Mouse (Mus musculus) erythroblast, adult 5-6 weeks (primary cell): ENCODE results near the gene Oprm1. TPM values are rescaled to one million over a fixed set of nuclear protein-coding genes. Genes with fewer than 3 reads are reported as not detected.

ENCODE experiments used
- ATAC-seq: replicated peaks from 2 replicates; pipeline ENCODE4 v1.8.0; 2016; ENCODE audit warnings: moderate number of reproducible peaks, mild to moderate bottlenecking, moderate TSS enrichment, inconsistent platforms; ENCODE audit not compliant: poor library complexity, low FRiP score, severe bottlenecking
- total RNA-seq, 2 experiments: library from RNA; stranded (forward) in 1 of 2; stranded (reverse) in 1 of 2; fragments of 150-400 nt in 1 of 2; fragments of 200-764, 138-1000 nt in 1 of 2; gene quantifications; 2 replicates each; pipeline versions ENCODE4 v1.2.3 to v1.2.4; 2015 to 2017; ENCODE audit warnings: low replicate concordance in 2 of 2

Oprm1 gene
- total RNA-seq, 2 experiments from 2014 or later = not detected

- ATAC-seq = no peak
These were observed 131.4 kb downstream of the Oprm1 start for GRCm38 (mm10) chr10:6889640-6890245.

DNA sequence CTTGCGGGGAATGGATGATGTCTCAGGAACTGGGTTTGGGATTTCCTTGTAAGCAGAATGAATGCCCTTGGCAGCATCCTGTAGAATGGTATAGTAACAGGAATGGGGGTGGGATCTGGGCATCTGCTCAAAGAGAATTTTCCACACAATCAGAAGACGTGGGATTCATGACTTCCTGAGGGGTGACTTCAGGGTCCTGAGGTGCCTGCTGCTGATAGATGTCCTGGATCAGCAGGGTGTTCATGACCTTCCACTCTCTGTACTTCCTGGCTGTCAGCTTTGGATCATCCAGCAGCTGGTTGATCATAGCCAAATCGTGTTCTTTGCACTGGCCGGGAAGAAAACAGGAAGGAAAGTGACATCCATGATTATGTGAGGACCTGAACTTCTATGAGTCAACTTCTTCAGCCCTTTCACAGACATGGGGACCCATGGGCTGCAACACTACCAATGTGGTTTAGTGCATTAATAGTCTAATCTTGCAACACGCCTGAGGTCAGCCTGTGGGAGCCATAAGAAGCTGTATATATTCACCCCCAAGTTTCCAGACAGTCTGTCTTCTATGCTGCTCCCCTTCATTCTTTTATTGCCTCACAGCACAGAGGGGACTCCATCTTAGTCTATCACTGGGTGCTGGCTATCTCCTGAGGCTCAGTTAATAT is 132.2 kb downstream of the Oprm1 start:
- ATAC-seq = no peak

DNA sequence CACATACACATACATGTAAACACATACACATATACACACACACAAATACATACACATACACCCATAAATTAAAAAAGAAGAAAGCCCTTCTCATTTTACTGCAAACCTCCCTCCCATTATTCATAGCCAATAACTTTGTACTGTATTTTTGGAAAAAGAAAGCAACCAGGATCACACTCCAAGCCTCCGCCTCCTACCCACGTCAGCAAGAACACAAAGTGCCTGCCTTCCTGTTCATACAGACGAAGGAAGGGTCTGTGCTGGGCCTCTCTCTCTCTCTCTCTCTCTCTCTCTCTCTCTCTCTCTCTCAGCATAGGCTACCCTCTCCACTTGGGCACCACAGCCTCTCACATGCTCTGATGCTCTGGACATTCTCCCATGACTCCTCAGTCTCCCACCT is 137.5 kb downstream of the Oprm1 start:
- no peak for ATAC-seq

DNA sequence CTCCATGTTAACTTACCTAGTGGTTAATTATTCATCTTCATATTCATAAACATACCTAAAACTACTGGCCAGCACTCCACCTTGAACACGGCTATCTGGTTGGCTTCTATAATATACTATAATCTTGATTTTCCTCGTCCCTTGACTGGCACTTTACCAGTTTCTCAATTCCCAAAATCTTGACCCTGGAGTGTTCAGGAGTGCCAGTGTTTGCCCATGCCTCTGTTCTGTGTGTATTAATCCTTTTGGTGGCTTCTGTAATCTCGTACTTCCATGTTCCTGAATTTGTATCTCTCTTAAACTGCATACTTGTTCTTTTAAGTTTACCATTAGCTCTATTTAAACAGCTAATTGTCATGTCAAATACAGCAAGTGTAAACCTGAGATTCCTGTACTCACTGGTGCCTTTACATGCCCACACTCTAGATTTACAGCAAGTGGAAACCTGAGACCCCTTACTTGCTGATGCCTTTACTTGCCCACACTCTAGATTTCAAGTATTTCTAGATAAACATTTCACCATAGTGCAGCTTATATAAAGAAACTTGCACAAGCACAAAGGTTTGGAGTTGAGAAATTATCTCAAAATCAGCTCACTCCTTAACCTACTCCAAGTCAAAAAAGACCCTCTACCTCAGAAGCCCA is 138.5 kb downstream of the Oprm1 start:
- no peak for ATAC-seq

DNA sequence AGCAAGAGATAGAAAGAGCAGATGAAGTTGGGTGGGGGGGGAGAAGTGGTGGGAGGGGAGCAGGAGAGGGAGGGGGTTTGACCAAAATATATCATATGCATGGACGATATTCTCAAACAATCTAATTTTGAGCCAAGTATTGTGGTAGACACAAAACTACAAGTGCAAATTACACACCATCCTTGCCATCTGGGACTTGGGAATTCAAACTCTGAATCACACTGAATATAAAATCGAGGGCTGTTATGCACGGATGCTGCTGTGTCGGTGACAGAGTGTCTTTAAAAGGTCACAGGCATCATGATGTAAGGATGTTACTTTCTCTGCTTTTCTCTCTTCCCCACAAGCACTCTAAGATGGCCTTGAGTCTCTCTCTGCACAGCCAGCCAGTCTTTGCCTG is 141.8 kb downstream of the Oprm1 start:
- ATAC-seq = no peak

DNA sequence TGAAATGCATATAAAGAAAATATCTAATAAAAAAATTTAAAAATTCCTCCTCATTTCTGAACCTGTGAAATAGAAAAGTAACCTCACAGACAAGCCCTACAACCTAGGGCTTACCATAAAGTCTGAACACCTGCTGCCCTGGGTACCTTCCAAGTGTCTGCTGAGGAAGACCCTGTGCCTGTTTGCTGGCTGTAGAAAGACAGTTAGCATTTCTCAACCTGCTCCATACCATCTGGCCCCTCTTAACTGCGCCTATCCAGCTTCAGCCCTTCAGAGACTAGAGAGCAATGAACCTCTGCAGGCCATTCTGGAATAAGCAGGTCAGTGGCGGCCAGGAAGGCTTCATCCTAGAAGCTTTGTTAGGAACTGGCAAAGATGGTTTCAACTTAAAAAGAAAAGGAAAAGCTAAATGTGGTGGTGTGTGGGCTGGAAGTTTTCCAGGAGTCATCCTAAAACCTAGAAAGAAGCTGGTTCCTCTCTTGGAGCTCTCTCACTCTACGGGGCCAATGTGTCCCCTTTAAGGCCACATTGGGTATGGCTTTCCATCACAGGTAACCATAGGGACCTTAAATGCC is 143.6 kb downstream of the Oprm1 start:
- ATAC-seq = no peak

- ATAC-seq = no peak
These were observed 151.5 kb downstream of the Oprm1 start for GRCm38 (mm10) chr10:6909763-6910162.

DNA sequence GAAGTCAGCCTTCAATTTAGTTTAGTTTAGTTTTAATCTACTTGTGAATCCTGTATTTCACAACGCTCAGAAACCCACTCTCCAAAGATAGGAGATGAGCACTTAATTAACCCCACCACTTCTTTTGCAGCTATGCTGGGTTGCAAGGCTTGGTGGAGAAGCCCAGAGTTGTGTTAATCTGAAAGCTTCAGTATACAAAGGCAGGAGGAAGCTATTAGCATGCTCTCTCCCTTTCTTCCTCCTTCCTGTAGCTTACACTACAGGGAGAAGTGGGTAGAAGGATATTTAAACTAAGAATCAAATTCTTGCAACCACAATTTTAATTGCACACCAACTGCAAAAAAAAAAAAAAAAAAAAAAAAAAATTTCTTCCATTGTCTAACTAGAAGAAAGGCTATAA is 157.7 kb downstream of the Oprm1 start:
- no peak for ATAC-seq

DNA sequence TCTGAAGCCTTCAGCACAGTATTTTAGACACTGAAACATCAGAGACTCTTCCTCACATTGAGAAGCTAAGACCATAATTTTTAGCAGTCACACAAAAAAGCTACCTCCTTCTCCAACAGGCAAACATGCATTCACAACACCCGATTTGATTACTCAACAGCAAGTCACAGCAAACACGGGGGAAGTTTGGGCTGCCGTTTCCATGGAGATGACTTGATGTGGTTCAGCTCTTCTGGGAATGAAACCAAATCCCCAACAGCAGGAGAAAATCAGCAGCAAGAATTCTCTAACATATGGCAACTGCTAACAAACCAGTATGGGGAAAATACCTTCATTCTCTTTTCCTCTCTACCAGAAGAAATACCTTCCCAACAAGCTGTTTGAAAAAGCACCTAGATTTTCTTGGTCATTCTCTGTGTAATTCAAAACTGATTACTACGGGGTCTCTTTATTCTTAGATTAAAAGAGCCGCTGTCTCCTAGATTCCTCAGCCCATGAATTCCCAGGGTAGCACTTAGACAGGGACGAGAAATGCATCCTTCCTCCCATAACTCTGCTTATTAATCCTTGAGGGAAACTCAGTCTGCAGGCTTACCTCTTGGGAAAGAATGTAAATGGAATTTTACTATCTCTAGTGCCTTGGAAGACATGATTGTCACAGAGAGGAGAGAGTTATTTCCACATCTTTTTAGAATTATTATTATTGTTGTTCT is 158.4 kb downstream of the Oprm1 start:
- ATAC-seq = no peak

GRCm38 (mm10) chr10:6926724-6927123 is 168.4 kb downstream of the Oprm1 start:
- no peak for ATAC-seq

GRCm38 (mm10) chr10:6927600-6928223 is 169.4 kb downstream of the Oprm1 start:
- ATAC-seq = no peak

DNA sequence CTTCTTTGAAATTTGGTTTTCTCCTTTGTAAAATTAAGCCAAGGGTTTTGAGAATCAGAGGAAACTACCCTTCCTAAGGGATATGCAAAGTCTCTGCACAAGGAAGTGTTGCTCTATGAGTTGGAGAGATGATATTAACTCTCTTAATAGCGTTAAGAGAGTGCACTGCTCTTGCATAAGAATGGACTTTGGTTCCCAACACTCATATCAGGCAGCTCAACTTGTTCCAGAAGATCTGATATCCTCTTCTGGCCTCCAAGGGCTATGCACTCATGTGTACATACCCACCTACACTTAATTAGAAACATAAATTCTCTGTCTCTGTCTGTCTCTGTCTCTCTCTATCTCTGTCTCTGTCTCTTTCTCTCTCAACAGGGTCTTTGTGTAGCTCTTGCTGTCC is 170.6 kb downstream of the Oprm1 start:
- no peak for ATAC-seq

DNA sequence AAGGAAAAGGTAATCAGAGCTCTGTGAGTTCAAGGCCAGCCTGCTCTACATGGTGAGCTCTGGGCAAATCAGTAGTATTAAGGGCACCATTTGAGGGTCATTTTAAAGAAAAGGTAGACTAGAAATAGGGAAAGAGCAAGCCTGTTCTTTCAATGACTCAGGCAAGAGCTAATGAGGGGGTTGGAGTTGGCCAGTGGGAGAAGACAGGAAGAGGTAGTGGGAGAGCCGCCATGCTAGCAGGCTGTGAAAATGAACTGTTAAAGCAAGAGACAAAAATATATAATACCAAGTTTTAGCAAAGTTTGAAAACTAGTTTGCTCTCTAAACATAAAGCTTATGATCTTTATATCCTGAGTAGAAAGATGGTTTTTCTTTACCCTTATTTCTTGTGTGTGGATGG is 172.1 kb downstream of the Oprm1 start:
- no peak for ATAC-seq

DNA sequence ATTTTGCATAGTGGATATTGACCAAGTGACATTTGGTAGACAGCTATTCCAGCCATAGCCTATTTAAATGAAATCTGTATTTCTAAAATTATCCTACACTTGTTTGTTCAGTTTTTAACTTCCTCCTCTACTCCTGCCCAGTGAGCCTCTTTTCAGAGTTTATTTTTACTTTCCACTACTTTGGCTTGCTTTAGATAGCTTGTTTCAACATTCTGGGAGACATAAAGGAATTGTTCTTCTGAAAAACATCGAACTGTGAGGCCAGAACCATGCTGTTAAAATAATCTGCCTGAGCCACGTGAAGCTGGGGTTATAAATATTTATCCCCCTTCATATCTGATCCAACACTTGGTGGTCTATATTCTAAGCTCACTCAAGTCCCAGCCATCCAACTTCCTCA is 172.6 kb downstream of the Oprm1 start:
- ATAC-seq = no peak

GRCm38 (mm10) chr10:6934776-6935175 is 176.5 kb downstream of the Oprm1 start:
- ATAC-seq = no peak

DNA sequence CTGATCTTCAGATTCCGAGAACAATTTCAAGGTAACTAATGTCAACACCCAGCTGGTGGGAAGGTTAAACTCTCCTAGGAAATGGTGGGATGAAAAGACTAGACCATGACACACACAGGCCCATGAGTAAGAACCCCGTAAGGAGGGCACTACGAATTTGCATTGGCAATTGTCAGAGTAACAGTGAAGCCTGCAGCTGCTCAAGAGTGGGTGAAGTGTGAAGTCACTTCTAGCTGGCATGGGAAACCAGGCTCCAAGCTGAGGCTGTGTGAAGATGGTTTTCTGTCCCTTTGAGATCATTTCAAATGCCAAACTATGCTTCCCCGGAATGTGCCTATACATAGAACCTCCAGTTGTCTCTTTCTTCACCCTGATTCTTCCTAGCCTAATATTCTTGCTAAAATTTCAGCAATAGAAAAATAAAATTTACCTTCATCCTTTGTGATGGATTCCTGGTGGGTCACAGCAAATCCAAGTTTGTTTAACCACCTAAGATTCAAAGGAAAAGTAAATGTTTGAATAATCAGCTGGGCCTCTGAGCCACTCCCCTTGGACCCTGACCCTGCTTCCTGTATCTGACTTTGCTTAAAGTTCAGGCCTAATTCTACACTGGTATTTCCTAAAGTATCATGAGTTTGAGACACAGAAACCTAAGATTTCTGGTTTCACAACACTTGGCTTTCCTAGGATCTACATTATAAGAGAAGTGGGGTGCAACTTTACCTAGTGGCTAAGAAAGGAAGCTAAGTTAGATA is 178.5 kb downstream of the Oprm1 start:
- ATAC-seq = no peak

DNA sequence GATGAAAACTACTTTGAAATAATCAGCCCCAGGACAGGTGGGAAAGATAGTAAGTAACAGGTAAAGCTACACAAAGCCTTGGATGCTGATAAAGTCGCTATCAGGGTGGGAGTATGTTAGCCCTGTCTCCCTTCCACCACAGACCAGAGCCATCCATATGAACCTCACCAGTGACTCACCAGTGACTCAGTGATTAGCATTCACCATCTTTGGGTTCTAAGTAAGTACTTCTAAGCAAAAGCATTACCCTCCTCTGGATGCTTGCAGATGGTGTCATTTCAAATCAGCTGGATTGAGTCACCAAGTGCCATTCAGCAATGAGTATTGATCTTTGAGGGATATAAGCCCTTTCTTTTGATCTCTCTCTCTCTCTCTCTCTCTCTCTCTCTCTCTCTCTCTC is 194.8 kb downstream of the Oprm1 start:
- no peak for ATAC-seq

DNA sequence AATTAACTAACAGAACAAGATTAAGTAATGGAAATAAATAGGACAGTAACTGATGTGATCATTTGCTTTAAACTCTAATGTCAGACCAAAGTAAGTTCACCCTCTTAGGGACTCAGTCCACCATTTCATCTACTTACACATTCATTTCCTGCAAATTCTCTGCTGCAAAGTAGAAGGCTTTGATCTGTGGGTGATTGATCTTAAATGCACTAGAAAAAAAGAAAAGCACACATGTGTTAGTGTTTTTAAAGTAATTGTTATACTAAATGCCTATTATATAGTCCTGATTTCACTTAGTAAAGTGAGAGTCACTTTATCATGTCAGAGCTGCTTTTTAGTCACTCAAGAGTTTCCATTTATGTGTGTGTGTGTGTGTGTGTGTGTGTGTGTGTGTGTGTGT is 196.2 kb downstream of the Oprm1 start:
- no peak for ATAC-seq

- no peak for ATAC-seq
These were observed 198.1 kb downstream of the Oprm1 start for GRCm38 (mm10) chr10:6956357-6956756.
